ENCODE assay signal across 17 mouse cellular contexts in the genomic region with DNA sequence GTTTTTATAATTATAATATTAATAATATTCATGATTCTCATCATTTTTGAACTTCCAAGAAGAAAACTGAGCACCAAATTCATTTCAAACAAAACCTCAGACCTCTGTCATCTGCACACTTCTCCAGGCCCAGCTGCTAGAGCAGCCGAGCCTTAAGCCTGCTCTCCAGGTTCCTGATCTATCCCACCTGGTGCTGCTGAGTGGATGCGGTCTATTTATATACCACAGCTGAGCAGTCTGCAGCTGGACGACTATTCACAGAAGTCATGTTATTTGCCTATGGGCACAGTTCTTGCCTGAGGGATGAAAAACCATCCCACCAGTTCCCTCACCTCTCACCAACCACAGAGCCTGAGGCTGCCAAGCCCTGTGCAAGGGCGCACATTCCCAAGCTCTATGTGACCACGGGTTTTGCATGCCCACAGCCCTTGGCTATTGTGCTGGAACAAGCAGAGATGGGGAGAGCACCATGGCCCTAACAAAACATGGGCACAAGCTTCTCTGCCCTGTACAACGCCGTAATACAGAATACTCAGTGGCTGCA. TPM values are rescaled to one million over a fixed set of nuclear protein-coding genes. Genes with fewer than 3 reads are reported as not detected.
A peak's percentile ranks its signal among the peaks of the same experiment; 100 is the strongest.
DNase-seq lines count a peak whose midpoint lies in the region; ATAC-seq and TF ChIP-seq lines count a peak whose summit lies in the region.
"Had no signal": no experiment of that assay in that cellular context is flagged by ENCODE, and none has a peak within 500 bp of the region (broad histone marks: within the 10 kb centered on the region; RNA-seq: fewer than 3 reads in every experiment).

No protein-coding gene starts in this region.

- no peaks in the 10 kb centered on the region for H3K27me3 ChIP-seq in lung, embryonic 16.5 days (ENCODE audit: control insufficient read depth, insufficient read depth, low read depth, low read length)
- no peaks in the 10 kb centered on the region for H3K27me3 ChIP-seq in lung, postnatal 0 days (replicated peaks; ENCODE audit: insufficient read depth, low read length)
- H3K27me3 ChIP-seq in kidney, embryonic 14.5 days (ENCODE audit: control insufficient read depth, insufficient read depth, low read length) = no peaks in the 10 kb centered on the region
- H3K27me3 ChIP-seq: limb, embryonic 15.5 days; midbrain, embryonic 15.5 days had no signal

- H3K4me1 ChIP-seq in lung, embryonic 16.5 days (replicated peaks; ENCODE audit: control insufficient read depth, insufficient read depth, low read length) = peaks cover 24% of the 10 kb centered on the region
- H3K4me1 ChIP-seq in lung, postnatal 0 days (ENCODE audit: insufficient read depth, low read depth, low read length) = peaks cover 3% of the 10 kb centered on the region; the same call in 1 of the 2 replicates
- H3K4me1 ChIP-seq in kidney, embryonic 14.5 days (ENCODE audit: control insufficient read depth, insufficient read depth, low read length) = peaks cover 11% of the 10 kb centered on the region; the same call in 1 of the 2 replicates

- no peak overlapping the region for H3K9ac ChIP-seq in lung, embryonic 16.5 days (ENCODE audit: low read length)
- no peak overlapping the region for H3K9ac ChIP-seq in lung, postnatal 0 days (replicated peaks; ENCODE audit: low read depth)
- H3K9ac ChIP-seq in kidney, embryonic 14.5 days (ENCODE audit: low read depth, low read length) = no peak overlapping the region
- H3K9ac ChIP-seq: limb, embryonic 15.5 days; liver, postnatal 0 days; midbrain, embryonic 15.5 days had no signal

- 0 out of 2 replicates have a peak overlapping the region, but pooled peaks have one; percentile 17 for H3K27ac ChIP-seq in lung, embryonic 16.5 days (ENCODE audit: low read length)
- no peak overlapping the region for H3K27ac ChIP-seq in lung, postnatal 0 days (ENCODE audit: low read length)
- H3K27ac ChIP-seq in kidney, embryonic 14.5 days (ENCODE audit: low read depth, low read length) = no peak overlapping the region
- H3K27ac ChIP-seq: forebrain, embryonic 10.5 days; hindbrain, embryonic 10.5 days; limb, embryonic 15.5 days; midbrain, embryonic 15.5 days had no signal

- no peak overlapping the region for H3K4me2 ChIP-seq in lung, embryonic 16.5 days (ENCODE audit: low read depth, low read length)
- no peak overlapping the region for H3K4me2 ChIP-seq in lung, postnatal 0 days (replicated peaks; ENCODE audit: low read depth, low read length)
- no peak overlapping the region for H3K4me2 ChIP-seq in kidney, embryonic 14.5 days (replicated peaks; ENCODE audit: low read depth, low read length)
- H3K4me2 ChIP-seq: limb, embryonic 15.5 days; midbrain, embryonic 15.5 days had no signal

- H3K9me3 ChIP-seq in lung, embryonic 16.5 days (ENCODE audit: control insufficient read depth, low read length) = no peaks in the 10 kb centered on the region
- H3K9me3 ChIP-seq in lung, postnatal 0 days (ENCODE audit: low read length) = no peaks in the 10 kb centered on the region
- H3K9me3 ChIP-seq in kidney, embryonic 14.5 days (ENCODE audit: control insufficient read depth, low read length) = no peaks in the 10 kb centered on the region
- H3K9me3 ChIP-seq: forebrain, embryonic 10.5 days; hindbrain, embryonic 10.5 days; limb, embryonic 15.5 days; midbrain, embryonic 15.5 days had no signal

- H3K4me3 ChIP-seq in lung, embryonic 16.5 days (ENCODE audit: low read length) = no peak overlapping the region
- no peak overlapping the region for H3K4me3 ChIP-seq in lung, postnatal 0 days (ENCODE audit: low read depth, low read length)
- no peak overlapping the region for H3K4me3 ChIP-seq in kidney, embryonic 14.5 days (ENCODE audit: low read length)
- H3K4me3 ChIP-seq: forebrain, embryonic 10.5 days; hindbrain, embryonic 10.5 days; limb, embryonic 15.5 days; midbrain, embryonic 15.5 days had no signal

- H3K36me3 ChIP-seq in lung, embryonic 16.5 days (ENCODE audit: control insufficient read depth, insufficient read depth, low read length) = no peaks in the 10 kb centered on the region
- no peaks in the 10 kb centered on the region for H3K36me3 ChIP-seq in lung, postnatal 0 days (ENCODE audit: insufficient read depth, low read length)
- no peaks in the 10 kb centered on the region for H3K36me3 ChIP-seq in kidney, embryonic 14.5 days (ENCODE audit: control insufficient read depth, insufficient read depth, low read length)
- H3K36me3 ChIP-seq: forebrain, embryonic 10.5 days; hindbrain, embryonic 10.5 days; limb, embryonic 15.5 days; midbrain, embryonic 15.5 days had no signal

- DNase-seq in heart, postnatal 10 days = peak; percentile 11 to 25
- no peak for DNase-seq in heart, adult 8-10 months (ENCODE audit: low spot score)
- no peak for DNase-seq in lung, postnatal 0 days (ENCODE audit: low spot score)
- no peak for DNase-seq in cerebellum, adult 11-12 months
- DNase-seq in adrenal gland, adult 2 months = no peak
- DNase-seq: cerebellum, adult 9-11 months; gastrocnemius, postnatal 36 days; liver, postnatal 0 days; right cerebral cortex, postnatal 14 days; thymus, adult 18-20 months had no signal

- ATAC-seq in lung, embryonic 16.5 days (ENCODE audit: low read depth) = 0 out of 2 replicates have a peak, but pooled peaks have one; percentile 11
- no peak for ATAC-seq in lung, postnatal 0 days
- ATAC-seq in kidney, embryonic 14.5 days (ENCODE audit: low FRiP score, low TSS enrichment) = peak; percentile 41; the same call in 1 of the 2 replicates
- ATAC-seq: midbrain, embryonic 15.5 days had no signal

- TF ChIP-seq CTCF in lung, postnatal 0 days (IDR thresholded peaks at IDR 0.05) = no peak

- WGBS in lung, embryonic 16.5 days = 44% methylated on average over 7 of the region's 7 CpGs
- 51% methylated on average over 7 of the region's 7 CpGs for WGBS in lung, postnatal 0 days
- WGBS in kidney, embryonic 14.5 days = 54% methylated on average over 7 of the region's 7 CpGs

- intact Hi-C loops in heart, postnatal 10 days (cut with DNase I) = no loop called here

- no peak for TF ChIP-seq EP300 in lung, postnatal 0 days (IDR thresholded peaks at IDR 0.05)

RNA-seq across cellular contexts. Expression of gene Ehf, which starts 13.6 kb away (rescaled TPM):
- under 1 TPM; 0.05 TPM for total RNA-seq in heart, postnatal 10 days (2021)
- under 1 TPM in 1 of 4 experiments, not detected in 3; 0.09 TPM for total RNA-seq in heart, adult 8-10 months (2022)
- 7.1 and 7.3 TPM in 2 replicates for polyA plus RNA-seq in lung, embryonic 16.5 days (2015; fragmentation: Nextera tagmentation; extraction: Ambion mirVana)
- 4.9 and 5.9 TPM in 2 replicates for polyA plus RNA-seq in lung, postnatal 0 days (2015; fragmentation: Nextera tagmentation; extraction: Ambion mirVana)
- 19.1 and 29.6 TPM in 2 replicates for polyA plus RNA-seq in kidney, embryonic 14.5 days (2014; fragmentation: Nextera tagmentation; extraction: Ambion mirVana)
- total RNA-seq in adrenal gland, adult 2 months (2021) = 1 to 10 TPM in 1 of 2 experiments, not detected in 1; 1.4 TPM
- 0.17 and 0.72 TPM in 2 replicates for polyA plus RNA-seq in adrenal gland, adult 2 months (2012; rRNA removed)
- total RNA-seq: MEL had no signal
- polyA plus RNA-seq: forebrain, embryonic 10.5 days had no signal

Comparison
In these comparisons a context has a peak if more than half of its experiments do, and no peak if none do; other contexts are left out.
1. DNase-seq: peak in heart, postnatal 10 days (2 of 2); none in heart, adult 8-10 months (single experiment), lung, postnatal 0 days (single experiment), cerebellum, adult 11-12 months (single experiment) and adrenal gland, adult 2 months (single experiment).